Mouse (Mus musculus) bone marrow macrophage, adult 2 months (primary cell): ENCODE measurements around the gene Lrrc36.

Experiments
- CTCF ChIP-seq: IDR thresholded peaks from 2 replicates; pipeline ENCODE4 v1.5.1; 2012; ENCODE audit warnings: low read depth, mild to moderate bottlenecking, low read length, moderate library complexity
- POLR2A ChIP-seq: IDR thresholded peaks from 2 replicates; pipeline ENCODE4 v1.6.1; 2012; ENCODE audit warnings: mild to moderate bottlenecking, low read depth, low read length, borderline replicate concordance

GRCm38 (mm10) chr8:105466700-105467291, 53.4 kb downstream of the Lrrc36 start:
- TF ChIP-seq CTCF = no peak
- no peak for TF ChIP-seq POLR2A
